Mouse (Mus musculus): ENCODE results near the gene Lipt1. TPM values are rescaled to one million over a fixed set of nuclear protein-coding genes. Genes with fewer than 3 reads are reported as not detected.
A peak's percentile ranks its signal among the peaks of the same experiment; 100 is the strongest.

The Lipt1 gene
- polyA plus RNA-seq, 2 experiments: 6.4 to 9.5 TPM

DNA sequence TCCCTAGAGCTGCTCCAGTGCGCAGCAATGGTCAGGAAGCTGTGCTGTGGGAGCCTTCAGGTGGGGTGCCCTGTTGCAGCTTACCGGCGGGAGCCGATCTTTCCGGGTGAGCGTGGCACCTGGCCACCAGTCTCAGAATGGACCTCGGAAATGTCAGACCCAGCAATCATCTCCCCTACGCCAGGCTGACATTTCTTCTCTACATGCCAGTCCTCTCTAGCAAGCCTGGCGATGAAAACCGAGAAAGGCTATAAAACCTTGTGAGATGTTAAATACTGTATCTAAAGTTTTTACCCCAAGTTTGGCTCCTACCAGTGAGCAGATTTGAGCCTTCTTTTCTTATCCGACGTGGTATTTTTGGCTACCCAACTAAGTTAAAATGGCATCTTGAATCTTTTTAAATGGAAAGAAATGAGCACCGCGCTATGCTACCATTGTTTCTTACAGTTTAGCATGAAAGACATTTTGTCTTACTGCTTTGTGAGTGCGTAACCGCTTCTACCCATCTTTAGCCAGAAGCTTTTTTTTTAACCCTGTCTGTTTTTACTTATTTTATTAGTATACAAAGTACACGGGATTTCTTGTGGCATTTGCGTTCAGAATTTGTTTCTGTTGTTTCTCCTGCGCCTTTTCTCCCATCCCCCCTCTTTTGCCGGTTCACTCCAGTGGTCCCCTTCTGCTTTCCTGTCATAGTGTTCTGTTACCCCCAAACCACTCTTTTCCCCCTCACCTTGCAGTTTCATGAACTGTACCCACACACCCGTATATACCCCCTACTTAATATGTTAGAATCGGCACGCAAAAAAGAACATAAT lies 5.9 kb upstream of the Lipt1 start:
- no peaks in the 10 kb centered on the region for H3K9me3 ChIP-seq (ENCODE audit: control insufficient read depth, low read length)
- peak overlapping the region; percentile 59 for H3K9ac ChIP-seq (ENCODE audit: low read depth, low read length, severe bottlenecking)
- 0 out of 2 replicates have a peak, but pooled peaks cover 2% of the 10 kb centered on the region for H3K4me1 ChIP-seq (ENCODE audit: control insufficient read depth, insufficient read depth, low read length)
- TF ChIP-seq POLR2A (IDR thresholded peaks at IDR 0.05; ENCODE audit: borderline replicate concordance, extremely low read depth, insufficient read depth, insufficient read length): no peak
- H3K36me3 ChIP-seq (ENCODE audit: control insufficient read depth, insufficient read depth, low read length): no peaks in the 10 kb centered on the region
- H3K4me3 ChIP-seq (replicated peaks; ENCODE audit: low read length): peak overlapping the region; percentile 65
- ATAC-seq (ENCODE audit: low FRiP score, low read depth) (no peak), DNase-seq (ENCODE audit: low spot score) (no peak)
- peak overlapping the region; percentile 68 for H3K4me2 ChIP-seq (replicated peaks; ENCODE audit: low read depth, low read length, severe bottlenecking)
- WGBS: 10% methylated on average over 23 of the region's 23 CpGs
- peak overlapping the region; percentile 59; the same call in 1 of the 2 replicates for H3K27ac ChIP-seq (replicated peaks; ENCODE audit: low read depth, low read length)
- 0 out of 2 replicates have a peak, but pooled peaks cover 5% of the 10 kb centered on the region for H3K27me3 ChIP-seq (ENCODE audit: control insufficient read depth, insufficient read depth, low read length)

DNA sequence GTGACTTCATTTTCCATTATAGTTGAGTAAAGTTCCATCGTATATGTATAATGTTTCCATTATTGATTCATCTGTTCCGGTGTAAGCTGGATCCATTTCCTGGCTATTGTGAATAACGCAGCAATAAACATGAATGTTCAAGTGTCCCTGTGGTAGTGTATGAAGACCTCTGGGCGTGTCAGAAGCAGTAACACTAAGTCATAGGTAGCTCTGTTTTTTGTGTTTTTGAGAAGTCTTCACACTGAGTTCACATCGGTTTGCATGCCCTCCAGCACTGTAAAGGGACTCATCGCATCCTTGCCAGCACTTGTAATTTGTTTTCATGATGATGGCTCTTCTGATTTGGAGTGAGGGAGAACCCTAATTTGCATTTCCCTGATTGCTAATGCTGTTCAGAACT lies 5.3 kb upstream of the Lipt1 start, which contains the start of gene Tsga10:
Tsga10 (minus strand) TSS at position 144 of the 400 bp plus-strand sequence.
- DNase-seq (ENCODE audit: low spot score): no peak
- Histone ChIP-seq H3K27me3 (ENCODE audit: control insufficient read depth, insufficient read depth, low read length) (0 out of 2 replicates have a peak, but pooled peaks cover 5% of the 10 kb centered on the region), H3K27ac (replicated peaks; ENCODE audit: low read depth, low read length) (peak within 1 kb of the TSS; percentile 59; the same call in 1 of the 2 replicates), H3K36me3 (ENCODE audit: control insufficient read depth, insufficient read depth, low read length) (no peaks in the 10 kb centered on the region), H3K4me1 (ENCODE audit: control insufficient read depth, insufficient read depth, low read length) (0 out of 2 replicates have a peak, but pooled peaks cover 2% of the 10 kb centered on the region), H3K4me3 (replicated peaks; ENCODE audit: low read length) (peak within 1 kb of the TSS; percentile 65), H3K9ac (ENCODE audit: low read depth, low read length, severe bottlenecking) (peak within 1 kb of the TSS; percentile 59), H3K9me3 (ENCODE audit: control insufficient read depth, low read length) (no peaks in the 10 kb centered on the region), H3K4me2 (replicated peaks; ENCODE audit: low read depth, low read length, severe bottlenecking) (peak within 1 kb of the TSS; percentile 68)
- 75% methylated on average over 6 of the region's 6 CpGs for WGBS
- no peak for TF ChIP-seq POLR2A (IDR thresholded peaks at IDR 0.05; ENCODE audit: borderline replicate concordance, extremely low read depth, insufficient read depth, insufficient read length)
- no peak for ATAC-seq (ENCODE audit: low FRiP score, low read depth)

DNA sequence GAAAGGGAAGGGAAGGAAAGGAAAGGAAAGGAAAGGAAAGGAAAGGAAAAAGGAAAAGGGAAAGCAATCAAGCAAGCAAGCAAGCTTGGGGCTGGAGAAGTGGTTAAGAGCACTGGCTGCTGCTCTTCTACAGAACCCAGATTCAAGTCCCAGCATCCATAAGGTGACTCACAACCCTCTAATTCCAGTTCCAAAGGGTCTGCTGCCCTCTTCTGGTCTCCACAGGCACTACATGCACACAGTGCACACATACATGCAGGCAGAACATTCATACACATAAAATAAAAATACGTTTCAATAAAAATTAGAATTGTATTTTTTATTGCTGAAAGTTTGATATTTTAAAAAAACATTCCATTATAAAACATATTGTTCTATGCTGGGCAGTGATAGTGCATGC lies 4.5 kb upstream of the Lipt1 start:
- no peak overlapping the region for H3K9ac ChIP-seq (ENCODE audit: low read depth, low read length, severe bottlenecking)
- 0 out of 2 replicates have a peak, but pooled peaks cover 2% of the 10 kb centered on the region for H3K4me1 ChIP-seq (ENCODE audit: control insufficient read depth, insufficient read depth, low read length)
- H3K4me3 ChIP-seq (replicated peaks; ENCODE audit: low read length): no peak overlapping the region
- no peaks in the 10 kb centered on the region for H3K9me3 ChIP-seq (ENCODE audit: control insufficient read depth, low read length)
- H3K4me2 ChIP-seq (replicated peaks; ENCODE audit: low read depth, low read length, severe bottlenecking): no peak overlapping the region
- H3K27me3 ChIP-seq (ENCODE audit: control insufficient read depth, insufficient read depth, low read length): 0 out of 2 replicates have a peak, but pooled peaks cover 5% of the 10 kb centered on the region
- no peak overlapping the region for H3K27ac ChIP-seq (replicated peaks; ENCODE audit: low read depth, low read length)
- no peaks in the 10 kb centered on the region for H3K36me3 ChIP-seq (ENCODE audit: control insufficient read depth, insufficient read depth, low read length)
- ATAC-seq (ENCODE audit: low FRiP score, low read depth): no peak
- WGBS: 82% methylated on average over 1 of the region's 1 CpGs
- DNase-seq (ENCODE audit: low spot score): no peak
- TF ChIP-seq POLR2A (IDR thresholded peaks at IDR 0.05; ENCODE audit: borderline replicate concordance, extremely low read depth, insufficient read depth, insufficient read length): no peak

DNA sequence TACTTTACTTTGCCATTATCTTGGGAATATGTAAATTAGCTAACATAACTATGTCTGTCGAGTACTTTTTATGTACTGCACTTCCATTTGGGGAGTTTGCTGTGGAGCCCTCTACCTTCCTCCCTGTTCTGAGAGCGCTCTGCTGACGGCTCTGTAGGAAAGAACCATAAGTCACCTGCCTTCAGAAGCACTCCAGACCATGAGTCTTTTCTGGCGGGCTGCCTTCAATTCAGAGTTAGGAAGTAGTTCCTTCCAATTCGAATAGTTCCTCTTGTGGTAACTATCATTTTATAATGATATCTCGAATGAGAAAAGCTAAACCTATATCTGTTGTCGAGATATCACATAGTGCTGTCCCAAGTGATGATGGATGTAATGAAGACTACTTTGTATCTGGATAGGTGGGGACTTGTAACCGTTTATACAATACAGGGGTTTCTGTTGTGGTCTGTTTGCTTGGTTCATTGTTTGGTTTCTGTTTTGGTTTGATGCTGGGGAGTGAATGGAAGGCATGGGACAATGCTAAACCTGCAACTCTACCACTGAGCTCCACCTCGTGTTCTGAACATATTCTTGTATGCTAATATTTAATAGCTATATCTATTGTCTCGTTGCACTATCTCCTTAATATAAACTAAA lies 3.7 kb upstream of the Lipt1 start:
- ATAC-seq (ENCODE audit: low FRiP score, low read depth) (no peak), DNase-seq (ENCODE audit: low spot score) (no peak)
- TF ChIP-seq POLR2A (IDR thresholded peaks at IDR 0.05; ENCODE audit: borderline replicate concordance, extremely low read depth, insufficient read depth, insufficient read length): no peak
- Histone ChIP-seq H3K4me3 (replicated peaks; ENCODE audit: low read length) (no peak overlapping the region), H3K4me1 (ENCODE audit: control insufficient read depth, insufficient read depth, low read length) (0 out of 2 replicates have a peak, but pooled peaks cover 2% of the 10 kb centered on the region), H3K27ac (replicated peaks; ENCODE audit: low read depth, low read length) (no peak overlapping the region), H3K27me3 (ENCODE audit: control insufficient read depth, insufficient read depth, low read length) (0 out of 2 replicates have a peak, but pooled peaks cover 5% of the 10 kb centered on the region), H3K9ac (ENCODE audit: low read depth, low read length, severe bottlenecking) (no peak overlapping the region), H3K4me2 (replicated peaks; ENCODE audit: low read depth, low read length, severe bottlenecking) (no peak overlapping the region), H3K9me3 (ENCODE audit: control insufficient read depth, low read length) (no peaks in the 10 kb centered on the region), H3K36me3 (ENCODE audit: control insufficient read depth, insufficient read depth, low read length) (no peaks in the 10 kb centered on the region)
- WGBS: 72% methylated on average over 10 of the region's 10 CpGs

DNA sequence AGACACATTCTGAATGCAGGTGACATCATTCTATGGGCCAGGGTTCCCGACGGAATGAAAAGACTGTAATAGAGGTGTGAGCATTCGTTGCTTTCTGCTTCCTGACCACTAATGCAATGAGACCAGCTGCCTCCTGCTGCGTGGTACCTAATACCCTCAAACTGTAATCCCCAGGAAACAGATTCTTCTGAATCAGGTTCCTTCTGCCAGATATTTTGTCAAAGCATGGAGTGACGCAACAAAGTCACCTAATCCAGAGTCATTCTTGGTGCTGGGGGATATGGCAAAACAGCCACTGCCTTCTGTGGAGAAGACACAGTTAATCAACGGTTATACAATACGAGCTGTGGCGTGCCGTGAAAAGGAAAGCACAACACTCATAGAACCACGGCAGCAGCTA lies 2.9 kb upstream of the Lipt1 start:
- H3K27ac ChIP-seq (replicated peaks; ENCODE audit: low read depth, low read length): no peak overlapping the region
- no peak for ATAC-seq (ENCODE audit: low FRiP score, low read depth)
- WGBS: 59% methylated on average over 10 of the region's 10 CpGs
- no peaks in the 10 kb centered on the region for H3K36me3 ChIP-seq (ENCODE audit: control insufficient read depth, insufficient read depth, low read length)
- H3K4me3 ChIP-seq (replicated peaks; ENCODE audit: low read length): no peak overlapping the region
- no peak overlapping the region for H3K4me2 ChIP-seq (replicated peaks; ENCODE audit: low read depth, low read length, severe bottlenecking)
- DNase-seq (ENCODE audit: low spot score): no peak
- H3K9me3 ChIP-seq (ENCODE audit: control insufficient read depth, low read length): no peaks in the 10 kb centered on the region
- no peak for TF ChIP-seq POLR2A (IDR thresholded peaks at IDR 0.05; ENCODE audit: borderline replicate concordance, extremely low read depth, insufficient read depth, insufficient read length)
- H3K27me3 ChIP-seq (ENCODE audit: control insufficient read depth, insufficient read depth, low read length): 0 out of 2 replicates have a peak, but pooled peaks cover 5% of the 10 kb centered on the region
- H3K4me1 ChIP-seq (ENCODE audit: control insufficient read depth, insufficient read depth, low read length): peaks cover 6% of the 10 kb centered on the region; the same call in 1 of the 2 replicates
- no peak overlapping the region for H3K9ac ChIP-seq (ENCODE audit: low read depth, low read length, severe bottlenecking)

All from limb, embryonic 14.5 days (tissue).